Mouse (Mus musculus) spleen, adult 2 months (tissue): Measurements from ENCODE around the gene Eif1ax.

Experiments used
- CTCF ChIP-seq: fragments of 200-500 bp; IDR thresholded peaks from 2 replicates; pipeline ENCODE4 v1.5.1; 2011; ENCODE audit warnings: mild to moderate bottlenecking, inconsistent platforms; ENCODE audit not compliant: insufficient read depth, insufficient read length, insufficient replicate concordance; ENCODE audit errors: extremely low read depth
- POLR2A ChIP-seq: fragments of 200-500 bp; IDR thresholded peaks from 2 replicates; pipeline ENCODE4 v1.6.1; 2011; ENCODE audit warnings: low read depth, low read length, inconsistent platforms

DNA sequence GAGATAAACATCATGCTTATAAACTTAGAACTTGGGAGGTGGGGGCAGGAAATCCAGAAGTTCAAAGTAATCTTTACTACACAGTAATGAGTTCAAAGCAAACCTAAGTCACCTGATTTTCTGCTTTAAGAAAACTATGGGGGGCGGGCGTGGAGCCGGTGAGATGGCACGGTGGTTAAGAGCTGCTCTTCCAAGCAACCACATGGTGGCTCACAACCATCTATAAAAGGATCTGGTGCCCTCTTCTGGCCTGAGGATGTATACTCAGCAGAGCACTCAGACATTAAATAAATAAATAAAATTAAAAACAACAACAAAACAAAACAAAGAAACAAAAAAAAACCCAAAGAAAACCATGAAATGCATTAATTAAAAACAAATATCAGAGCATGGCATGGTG is 37.3 kb downstream of the Eif1ax start:
- TF ChIP-seq CTCF (no peak), POLR2A (no peak)
